Mouse (Mus musculus) limb, embryonic 13.5 days (tissue): ENCODE measurements around the gene Timm8a1. TPM values are rescaled to one million over a fixed set of nuclear protein-coding genes. Genes with fewer than 3 reads are reported as not detected.
"Not testable (repeated sequence)": the region's sequence is repeated elsewhere in the genome, so short reads cannot be mapped to it uniquely, and the experiment has no call there.

Source experiments
- ATAC-seq: fragments of 200-750 bp; cut with Nextera tagmentation; 2 replicates; pipeline ENCODE4 v1.8.0; 2017; ENCODE audit warnings: low read depth, moderate number of reproducible peaks, moderate TSS enrichment; ENCODE audit not compliant: low FRiP score
- H3K27ac ChIP-seq: fragments of 300-500 bp; sonication (generic); 2 replicates; pipeline ENCODE4 v1.5.1; 2015; ENCODE audit warnings: inconsistent platforms, mild to moderate bottlenecking, moderate library complexity
- H3K27me3 ChIP-seq: fragments of 300-500 bp; sonication (generic); 2 replicates; pipeline ENCODE4 v1.6.1; 2015; ENCODE audit warnings: mild to moderate bottlenecking, inconsistent platforms
- H3K36me3 ChIP-seq: fragments of 300-500 bp; sonication (generic); 2 replicates; pipeline ENCODE4 v1.6.1; 2015; ENCODE audit warnings: inconsistent platforms, mild to moderate bottlenecking, moderate library complexity
- H3K4me1 ChIP-seq: fragments of 300-500 bp; sonication (generic); 2 replicates; pipeline ENCODE4 v1.6.1; 2015; ENCODE audit warnings: inconsistent platforms
- H3K4me2 ChIP-seq: fragments of 300-500 bp; sonication (generic); replicated peaks from 2 replicates; pipeline ENCODE4 v1.6.1; 2015; ENCODE audit warnings: inconsistent platforms, mild to moderate bottlenecking, moderate library complexity
- H3K4me3 ChIP-seq: fragments of 300-500 bp; sonication (generic); 2 replicates; pipeline ENCODE4 v1.5.1; 2015; ENCODE audit warnings: moderate library complexity, mild to moderate bottlenecking, inconsistent platforms
- H3K9ac ChIP-seq: fragments of 300-500 bp; sonication (generic); 2 replicates; pipeline ENCODE4 v1.6.1; 2015; ENCODE audit warnings: mild to moderate bottlenecking, inconsistent platforms
- H3K9me3 ChIP-seq: fragments of 300-500 bp; sonication (generic); 2 replicates; pipeline ENCODE4 v1.6.1; 2016; ENCODE audit warnings: inconsistent platforms
- WGBS: fragments of 180-500 bp; shearing (Covaris S2); methylation state at CpG from one replicate; pipeline ENCODE4 v1.1.7; 2015; 5-methylcytosine and 5-hydroxymethylcytosine counted together
- polyA plus RNA-seq: library from polyadenylated mRNA; unstranded; fragments of >200 nt; fragmentation: Nextera tagmentation; extraction: Ambion mirVana; gene quantifications from 2 replicates; pipeline ENCODE4 v1.2.1, GENCODE M21; 2015

The Timm8a1 gene
- polyA plus RNA-seq, 1 experiment from 2014 or later, result 72.7 TPM

GRCm38 (mm10) chrX:134566536-134567222, 25.0 kb upstream of the Timm8a1 start:
- H3K4me2 ChIP-seq, result no peak overlapping the region
- no peaks in the 10 kb centered on the region for H3K36me3 ChIP-seq
- no peak for ATAC-seq
- WGBS, result 79% methylated on average over 8 of the region's 8 CpGs
- no peak overlapping the region for H3K27ac ChIP-seq
- H3K27me3 ChIP-seq, result peaks cover 4% of the 10 kb centered on the region; the same call in 1 of the 2 replicates
- H3K9ac ChIP-seq, result no peak overlapping the region
- no peaks in the 10 kb centered on the region for H3K4me1 ChIP-seq
- no peak overlapping the region for H3K4me3 ChIP-seq
- no peaks in the 10 kb centered on the region for H3K9me3 ChIP-seq

- no peak overlapping the region for H3K4me3 ChIP-seq
- peaks cover 4% of the 10 kb centered on the region; the same call in 1 of the 2 replicates for H3K27me3 ChIP-seq
- ATAC-seq, result no peak
- 87% methylated on average over 4 of the region's 4 CpGs for WGBS
- H3K9ac ChIP-seq, result no peak overlapping the region
- no peak overlapping the region for H3K4me2 ChIP-seq
- no peak overlapping the region for H3K27ac ChIP-seq
- no peaks in the 10 kb centered on the region for H3K36me3 ChIP-seq
- no peaks in the 10 kb centered on the region for H3K4me1 ChIP-seq
- no peaks in the 10 kb centered on the region for H3K9me3 ChIP-seq
Measured at GRCm38 (mm10) chrX:134564326-134564725, 22.7 kb upstream of the Timm8a1 start.

GRCm38 (mm10) chrX:134554425-134554824, 12.8 kb upstream of the Timm8a1 start:
- Histone ChIP-seq H3K9ac (no peak overlapping the region), H3K9me3 (no peaks in the 10 kb centered on the region), H3K36me3 (no peaks in the 10 kb centered on the region), H3K27ac (no peak overlapping the region), H3K4me1 (no peaks in the 10 kb centered on the region), H3K4me3 (no peak overlapping the region), H3K27me3 (no peaks in the 10 kb centered on the region; the same call in 1 of the 2 replicates), H3K4me2 (no peak overlapping the region)
- no peak for ATAC-seq
- WGBS, result 68% methylated on average over 6 of the region's 6 CpGs

- no peak overlapping the region for H3K9ac ChIP-seq
- H3K9me3 ChIP-seq, result no peaks in the 10 kb centered on the region
- H3K4me1 ChIP-seq, result no peaks in the 10 kb centered on the region
- no peak overlapping the region for H3K4me2 ChIP-seq
- WGBS, result 90% methylated on average over 4 of the region's 4 CpGs
- no peak overlapping the region for H3K27ac ChIP-seq
- no peak for ATAC-seq
- no peak overlapping the region for H3K4me3 ChIP-seq
- no peaks in the 10 kb centered on the region; the same call in 1 of the 2 replicates for H3K27me3 ChIP-seq
- no peaks in the 10 kb centered on the region for H3K36me3 ChIP-seq
Measured at GRCm38 (mm10) chrX:134553326-134553725, 11.7 kb upstream of the Timm8a1 start.

GRCm38 (mm10) chrX:134550903-134551302, 9.2 kb upstream of the Timm8a1 start:
- Histone ChIP-seq H3K4me3 (no peak overlapping the region), H3K27ac (no peak overlapping the region), H3K9ac (no peak overlapping the region), H3K4me1 (no peaks in the 10 kb centered on the region), H3K4me2 (no peak overlapping the region), H3K36me3 (no peaks in the 10 kb centered on the region), H3K9me3 (no peaks in the 10 kb centered on the region), H3K27me3 (no peaks in the 10 kb centered on the region)
- no peak for ATAC-seq
- 18% methylated on average over 5 of the region's 5 CpGs for WGBS

- Histone ChIP-seq H3K4me2 (no peak overlapping the region), H3K9me3 (no peaks in the 10 kb centered on the region), H3K27ac (no peak overlapping the region), H3K4me1 (no peaks in the 10 kb centered on the region), H3K9ac (no peak overlapping the region), H3K27me3 (peaks cover 5% of the 10 kb centered on the region; the same call in 1 of the 2 replicates), H3K36me3 (no peaks in the 10 kb centered on the region), H3K4me3 (no peak overlapping the region)
- 88% methylated on average over 4 of the region's 4 CpGs for WGBS
- no peak for ATAC-seq
Measured at GRCm38 (mm10) chrX:134547330-134547729, 5.7 kb upstream of the Timm8a1 start.

- peak overlapping the region; percentile 56 for H3K4me3 ChIP-seq
- no peaks in the 10 kb centered on the region for H3K9me3 ChIP-seq
- peaks cover 5% of the 10 kb centered on the region; the same call in 1 of the 2 replicates for H3K27me3 ChIP-seq
- ATAC-seq, result peak; percentile 38; the same call in 1 of the 2 replicates
- peak overlapping the region; percentile 70 for H3K27ac ChIP-seq
- H3K9ac ChIP-seq, result peak overlapping the region; percentile 69; the same call in 1 of the 2 replicates
- WGBS, result 18% methylated on average over 6 of the region's 6 CpGs
- H3K36me3 ChIP-seq, result no peaks in the 10 kb centered on the region
- H3K4me2 ChIP-seq, result peak overlapping the region; percentile 55
- H3K4me1 ChIP-seq, result no peaks in the 10 kb centered on the region
Measured at GRCm38 (mm10) chrX:134541955-134542308, 267 bp upstream of the Timm8a1 start.

GRCm38 (mm10) chrX:134540414-134541135, 1.1 kb downstream of the Timm8a1 start:
- peaks cover 5% of the 10 kb centered on the region; the same call in 1 of the 2 replicates for H3K27me3 ChIP-seq
- no peak for ATAC-seq
- no peaks in the 10 kb centered on the region; the same call in 1 of the 2 replicates for H3K36me3 ChIP-seq
- peak overlapping the region; percentile 69 for H3K9ac ChIP-seq
- H3K4me2 ChIP-seq, result peak overlapping the region; percentile 67
- H3K9me3 ChIP-seq, result no peaks in the 10 kb centered on the region
- WGBS, result 24% methylated on average over 12 of the region's 12 CpGs
- H3K4me1 ChIP-seq, result no peaks in the 10 kb centered on the region
- H3K4me3 ChIP-seq, result peak overlapping the region; percentile 56
- H3K27ac ChIP-seq, result no peak overlapping the region; the same call in 1 of the 2 replicates

GRCm38 (mm10) chrX:134539795-134540194, 1.9 kb downstream of the Timm8a1 start:
- H3K4me1 ChIP-seq, result not testable (repeated sequence)

GRCm38 (mm10) chrX:134533346-134533745, 8.3 kb downstream of the Timm8a1 start:
- Histone ChIP-seq H3K9me3 (no peaks in the 10 kb centered on the region), H3K9ac (no peak overlapping the region), H3K4me3 (no peak overlapping the region), H3K4me2 (no peak overlapping the region), H3K4me1 (no peaks in the 10 kb centered on the region), H3K36me3 (no peaks in the 10 kb centered on the region; the same call in 1 of the 2 replicates), H3K27me3 (no peaks in the 10 kb centered on the region), H3K27ac (no peak overlapping the region)
- 83% methylated on average over 2 of the region's 2 CpGs for WGBS
- no peak for ATAC-seq

More at GRCm38 (mm10) chrX:134539795-134540194, 1.9 kb downstream of the Timm8a1 start:
- H3K9ac ChIP-seq, H3K27me3 ChIP-seq, ATAC-seq, H3K9me3 ChIP-seq, H3K36me3 ChIP-seq, H3K27ac ChIP-seq: not testable (repeated sequence)
- WGBS, result 88% methylated on average over 10 of the region's 10 CpGs
- peak overlapping the region; percentile 67; the same call in 1 of the 2 replicates for H3K4me2 ChIP-seq
- 0 out of 2 replicates have a peak overlapping the region, but pooled peaks have one; percentile 56 for H3K4me3 ChIP-seq

- Histone ChIP-seq H3K4me2 (no peak overlapping the region), H3K27ac (no peak overlapping the region), H3K4me1 (no peaks in the 10 kb centered on the region), H3K9ac (no peak overlapping the region), H3K36me3 (no peaks in the 10 kb centered on the region), H3K27me3 (no peaks in the 10 kb centered on the region; the same call in 1 of the 2 replicates), H3K9me3 (no peaks in the 10 kb centered on the region), H3K4me3 (no peak overlapping the region)
- no peak for ATAC-seq
- WGBS, result 82% methylated on average over 4 of the region's 4 CpGs
Measured at GRCm38 (mm10) chrX:134525260-134525659, 16.4 kb downstream of the Timm8a1 start.

GRCm38 (mm10) chrX:134523772-134524171, 17.9 kb downstream of the Timm8a1 start:
- H3K36me3 ChIP-seq, result no peaks in the 10 kb centered on the region
- no peaks in the 10 kb centered on the region for H3K9me3 ChIP-seq
- no peak overlapping the region for H3K27ac ChIP-seq
- H3K9ac ChIP-seq, result no peak overlapping the region
- H3K4me2 ChIP-seq, result no peak overlapping the region
- ATAC-seq, result no peak
- WGBS, result 77% methylated on average over 4 of the region's 4 CpGs
- H3K4me3 ChIP-seq, result no peak overlapping the region
- H3K27me3 ChIP-seq, result no peaks in the 10 kb centered on the region; the same call in 1 of the 2 replicates
- H3K4me1 ChIP-seq, result no peaks in the 10 kb centered on the region
